Mouse (Mus musculus) myocyte (in vitro differentiated cells): Measurements from ENCODE around the gene Ivd. TPM values are rescaled to one million over a fixed set of nuclear protein-coding genes. Genes with fewer than 3 reads are reported as not detected.

ENCODE experiments used
- H3K27me3 ChIP-seq: one replicate; pipeline ENCODE4 v1.6.1; 2011; ENCODE audit not compliant: control insufficient read depth, insufficient read depth, insufficient read length
- H3K36me3 ChIP-seq: one replicate; pipeline ENCODE4 v1.6.1; 2011; ENCODE audit not compliant: control insufficient read depth, insufficient read depth
- H3K4me2 ChIP-seq: one replicate; pipeline ENCODE4 v1.6.1; 2011; ENCODE audit warnings: low read depth, control low read depth
- H3K4me3 ChIP-seq: one replicate; pipeline ENCODE4 v1.5.1; 2011; ENCODE audit warnings: mild to moderate bottlenecking, control low read depth, moderate library complexity
- H3K79me2 ChIP-seq: one replicate; pipeline ENCODE4 v1.6.1; 2011; ENCODE audit not compliant: control insufficient read depth, insufficient read depth
- H3ac ChIP-seq: one replicate; pipeline ENCODE4 v1.6.1; 2011; ENCODE audit not compliant: control insufficient read depth, insufficient read length
- CEBPB ChIP-seq: IDR thresholded peaks from 2 replicates; pipeline ENCODE4 v1.6.1; 2011; ENCODE audit warnings: mild to moderate bottlenecking, moderate library complexity; ENCODE audit not compliant: poor library complexity, insufficient read depth, severe bottlenecking
- E2F4 ChIP-seq: IDR thresholded peaks from one replicate; pipeline ENCODE4 v1.6.1; 2011; ENCODE audit warnings: mild to moderate bottlenecking, control low read depth, moderate library complexity; ENCODE audit not compliant: insufficient read depth
- MAX ChIP-seq: IDR thresholded peaks from one replicate; pipeline ENCODE4 v1.6.1; 2011; ENCODE audit warnings: low read depth, mild to moderate bottlenecking, control low read depth
- MYOD1 ChIP-seq, 3 experiments: IDR thresholded peaks; one replicate each; pipeline ENCODE4 v1.6.1; 2011; ENCODE audit warnings: control low read depth in 2 of 3, low read depth in 2 of 3, mild to moderate bottlenecking in 2 of 3, moderate library complexity in 1 of 3; ENCODE audit not compliant: insufficient read length in 2 of 3, control insufficient read depth in 1 of 3
- MYOG ChIP-seq, 3 experiments: IDR thresholded peaks; one replicate each; pipeline ENCODE4 v1.6.1; 2011; ENCODE audit warnings: control low read depth in 2 of 3, low read depth in 2 of 3, mild to moderate bottlenecking in 2 of 3; ENCODE audit not compliant: insufficient read length in 2 of 3, control insufficient read depth in 1 of 3, insufficient read depth in 1 of 3
- POLR2A ChIP-seq: IDR thresholded peaks from one replicate; pipeline ENCODE4 v1.6.1; 2011; ENCODE audit warnings: low read depth, mild to moderate bottlenecking, control low read depth, moderate library complexity; ENCODE audit not compliant: insufficient read length
- POLR2AphosphoS2 ChIP-seq: IDR thresholded peaks from one replicate; pipeline ENCODE4 v1.6.1; 2011; ENCODE audit warnings: low read depth, control low read depth; ENCODE audit not compliant: insufficient read length
- REST ChIP-seq: IDR thresholded peaks from one replicate; pipeline ENCODE4 v1.6.1; 2011; ENCODE audit warnings: mild to moderate bottlenecking, control low read depth, moderate library complexity; ENCODE audit not compliant: insufficient read depth, insufficient read length
- SRF ChIP-seq: IDR thresholded peaks from one replicate; pipeline ENCODE4 v1.6.1; 2011; ENCODE audit warnings: low read depth; ENCODE audit not compliant: control insufficient read depth, insufficient read length
- TCF12 ChIP-seq: IDR thresholded peaks from one replicate; pipeline ENCODE4 v1.6.1; 2011; ENCODE audit warnings: mild to moderate bottlenecking, control low read depth; ENCODE audit not compliant: poor library complexity, insufficient read depth, severe bottlenecking
- TCF3 ChIP-seq: IDR thresholded peaks from one replicate; pipeline ENCODE4 v1.6.1; 2011; ENCODE audit warnings: low read depth, control low read depth; ENCODE audit not compliant: insufficient read length
- USF1 ChIP-seq: IDR thresholded peaks from one replicate; pipeline ENCODE4 v1.6.1; 2011; ENCODE audit warnings: low read depth, mild to moderate bottlenecking, control low read depth, moderate library complexity
- polyA plus RNA-seq: library from polyadenylated mRNA; unstranded; fragments of >200 nt; fragmentation: generic; extraction: Trizol; gene quantifications from one replicate; pipeline ENCODE4 v1.2.1, GENCODE M21; 2012; ENCODE audit warnings: missing spikeins

Gene Ivd
- polyA plus RNA-seq, 1 experiment = 35.3 TPM

GRCm38 (mm10) chr2:118881019-118881418 lies 19.3 kb downstream of the Ivd start:
- TF ChIP-seq POLR2AphosphoS2 = no peak
- no peak for TF ChIP-seq TCF12
- no peak for TF ChIP-seq MAX
- TF ChIP-seq POLR2A = no peak
- TF ChIP-seq E2F4 = no peak
- no peak for TF ChIP-seq REST
- TF ChIP-seq SRF = no peak
- no peak for TF ChIP-seq MYOG (IDR thresholded peaks at IDR 0.05; ENCODE audit: control insufficient read depth in 1 of 3, insufficient read depth in 1 of 3, insufficient read length in 2 of 3, low read depth in 2 of 3)
- no peak for TF ChIP-seq CEBPB
- no peak overlapping the region for H3K4me3 ChIP-seq

DNA sequence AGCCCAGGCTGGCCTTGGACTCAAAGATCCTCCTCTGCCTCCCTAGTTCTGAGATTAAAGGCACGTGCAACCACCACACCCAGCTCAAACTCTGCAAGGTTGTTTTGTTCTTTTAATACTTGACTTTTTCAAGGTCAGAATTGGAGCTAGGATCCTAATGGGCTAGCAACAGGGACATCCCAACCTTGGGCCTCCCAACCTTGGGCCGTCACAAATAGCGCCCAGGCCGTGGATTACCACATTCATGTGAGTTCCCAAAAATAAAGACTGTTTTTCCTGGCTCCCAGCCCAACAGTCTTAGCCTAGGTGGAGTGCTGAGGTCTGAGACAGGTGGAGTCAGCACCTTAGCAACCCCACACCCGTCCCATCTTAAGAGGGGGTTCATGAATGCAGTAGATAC lies 20.2 kb downstream of the Ivd start:
- TF ChIP-seq MAX (no peak), E2F4 (no peak), REST (no peak), TCF12 (no peak), MYOD1 (IDR thresholded peaks at IDR 0.05; ENCODE audit: control insufficient read depth in 1 of 3, insufficient read length in 2 of 3, low read depth in 2 of 3) (no peak), SRF (no peak), POLR2AphosphoS2 (no peak), POLR2A (no peak), MYOG (IDR thresholded peaks at IDR 0.05; ENCODE audit: control insufficient read depth in 1 of 3, insufficient read depth in 1 of 3, insufficient read length in 2 of 3, low read depth in 2 of 3) (no peak)

More at GRCm38 (mm10) chr2:118881019-118881418, 19.3 kb downstream of the Ivd start:
- Histone ChIP-seq H3K36me3 (no peaks in the 10 kb centered on the region), H3K27me3 (no peaks in the 10 kb centered on the region), H3K79me2 (no peaks in the 10 kb centered on the region), H3K4me2 (no peak overlapping the region), H3ac (no peak overlapping the region)

GRCm38 (mm10) chr2:118882840-118883679 lies 21.3 kb downstream of the Ivd start:
- TF ChIP-seq E2F4 = no peak
- H3K27me3 ChIP-seq = no peaks in the 10 kb centered on the region

More for the DNA sequence above, 20.2 kb downstream of the Ivd start:
- H3K27me3 ChIP-seq = no peaks in the 10 kb centered on the region
- no peaks in the 10 kb centered on the region for H3K36me3 ChIP-seq
- no peak overlapping the region for H3K4me2 ChIP-seq
- no peaks in the 10 kb centered on the region for H3K79me2 ChIP-seq
- no peak overlapping the region for H3K4me3 ChIP-seq
- no peak overlapping the region for H3ac ChIP-seq

DNA sequence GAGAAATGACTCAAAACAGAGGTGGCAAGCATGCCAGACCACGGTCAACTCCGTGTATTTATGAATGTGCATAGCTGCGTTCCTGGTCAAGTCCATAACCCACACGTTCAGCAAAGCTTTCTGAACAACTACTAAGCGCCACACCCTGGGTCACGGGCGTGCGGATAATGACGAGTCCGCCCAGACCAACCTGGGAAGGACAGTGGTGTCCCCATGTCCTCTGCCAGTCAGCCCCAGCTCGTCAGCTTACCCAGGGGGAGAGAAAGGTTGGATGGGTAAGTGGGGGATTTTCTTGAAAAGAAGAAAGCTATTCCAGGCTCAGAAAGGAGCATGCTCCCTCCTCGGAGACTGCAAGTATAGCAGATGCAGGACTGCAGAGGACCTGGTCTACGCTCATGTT lies 25.7 kb downstream of the Ivd start:
- Histone ChIP-seq H3K27me3 (no peaks in the 10 kb centered on the region), H3K79me2 (no peaks in the 10 kb centered on the region), H3K4me2 (no peak overlapping the region), H3K4me3 (no peak overlapping the region), H3ac (no peak overlapping the region), H3K36me3 (no peaks in the 10 kb centered on the region)
- TF ChIP-seq TCF3 (no peak), REST (no peak), TCF12 (no peak), CEBPB (no peak), MYOG (IDR thresholded peaks at IDR 0.05; ENCODE audit: control insufficient read depth in 1 of 3, insufficient read depth in 1 of 3, insufficient read length in 2 of 3, low read depth in 2 of 3) (no peak), POLR2AphosphoS2 (no peak), USF1 (no peak), MAX (no peak), E2F4 (no peak)

More at GRCm38 (mm10) chr2:118882840-118883679, 21.3 kb downstream of the Ivd start:
- Histone ChIP-seq H3K4me3 (no peak overlapping the region), H3K36me3 (no peaks in the 10 kb centered on the region), H3K79me2 (no peaks in the 10 kb centered on the region), H3K4me2 (peak overlapping the region; percentile 97), H3ac (no peak overlapping the region)

DNA sequence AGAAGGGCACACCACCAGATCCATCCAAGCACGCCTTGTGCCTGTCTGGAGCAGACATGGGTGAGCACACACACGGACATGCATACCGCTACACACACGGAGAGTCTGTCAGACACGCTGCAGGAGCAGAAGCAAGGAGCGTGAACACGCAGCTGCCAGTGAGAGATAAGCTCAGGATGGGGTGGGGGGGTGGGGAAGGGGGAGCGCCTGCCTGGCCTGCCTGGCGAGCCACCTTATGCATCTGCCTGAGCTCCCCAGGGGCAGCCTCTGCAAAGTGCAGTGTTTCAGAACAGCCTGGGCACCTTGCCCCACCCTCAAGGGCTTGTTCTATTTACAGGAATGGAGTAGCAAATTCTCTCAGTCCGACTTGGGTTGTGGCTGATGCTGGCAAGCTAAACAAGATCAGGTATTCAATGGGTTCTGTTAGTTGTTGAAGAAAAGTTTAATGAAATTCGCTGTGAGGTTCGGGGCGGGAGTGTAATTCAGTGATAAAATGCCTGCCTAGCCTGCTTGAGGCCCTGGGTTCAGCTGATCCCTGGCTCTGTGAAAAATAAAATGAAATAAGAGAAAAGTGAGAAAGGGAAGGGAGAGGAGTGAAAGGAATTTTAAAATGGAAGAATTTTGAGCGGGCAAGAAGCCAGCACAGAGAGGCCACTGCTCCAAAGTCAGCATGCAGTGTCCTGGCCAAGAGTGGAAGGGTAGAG lies 26.2 kb downstream of the Ivd start:
- Histone ChIP-seq H3K27me3 (peaks cover 4% of the 10 kb centered on the region), H3K4me3 (no peak overlapping the region), H3ac (no peak overlapping the region), H3K36me3 (no peaks in the 10 kb centered on the region), H3K79me2 (no peaks in the 10 kb centered on the region), H3K4me2 (no peak overlapping the region)
- TF ChIP-seq POLR2A (no peak), MYOD1 (IDR thresholded peaks at IDR 0.05; ENCODE audit: control insufficient read depth in 1 of 3, insufficient read length in 2 of 3, low read depth in 2 of 3) (no peak), POLR2AphosphoS2 (no peak), TCF3 (no peak), REST (no peak), TCF12 (no peak), E2F4 (no peak), SRF (no peak), USF1 (no peak), CEBPB (no peak), MYOG (IDR thresholded peaks at IDR 0.05; ENCODE audit: control insufficient read depth in 1 of 3, insufficient read depth in 1 of 3, insufficient read length in 2 of 3, low read depth in 2 of 3) (no peak), MAX (no peak)
